Mouse (Mus musculus) monocyte, adult 5-6 weeks (primary cell): ENCODE data around the gene Zscan26. TPM values are rescaled to one million over a fixed set of nuclear protein-coding genes. Genes with fewer than 3 reads are reported as not detected.
"Not testable (repeated sequence)": the region's sequence is repeated elsewhere in the genome, so short reads cannot be mapped to it uniquely, and the experiment has no call there.

Experiments used
- ATAC-seq: fragments of 153-309, 156-312 bp; replicated peaks from 2 replicates; pipeline ENCODE4 v1.8.0; 2017; ENCODE audit warnings: mild to moderate bottlenecking; ENCODE audit not compliant: low TSS enrichment, insufficient number of reproducible peaks, severe bottlenecking, poor library complexity, low FRiP score
- total RNA-seq: library from RNA; stranded (forward); fragments of 200-1000, 200-491, 200-594 nt; gene quantifications from 3 replicates; pipeline ENCODE4 v1.2.3, GENCODE M21; 2017

Zscan26 gene
- 33.0 to 51.1 TPM (median 36.4 TPM) in 3 replicates for total RNA-seq

- peak; percentile 97 for ATAC-seq
Measured at GRCm38 (mm10) chr13:21453449-21453848, at the start of gene Zscan26. Zscan26 (minus strand) TSS chr13:21453730.

GRCm38 (mm10) chr13:21502296-21502695 is 48.8 kb upstream of the Zscan26 start:
- ATAC-seq: no peak

GRCm38 (mm10) chr13:21501182-21501581 is 47.7 kb upstream of the Zscan26 start, which contains the start of gene Gm11273:
Gm11273 (minus strand) TSS chr13:21501418.
- ATAC-seq: not testable (repeated sequence)

GRCm38 (mm10) chr13:21495080-21495479 is 41.5 kb upstream of the Zscan26 start, which contains the start of gene AK157302:
AK157302 (plus strand) TSS chr13:21495223.
- no peak for ATAC-seq

- no peak for ATAC-seq
Measured at GRCm38 (mm10) chr13:21492847-21493246, 39.3 kb upstream of the Zscan26 start.

- no peak for ATAC-seq
Measured at GRCm38 (mm10) chr13:21486881-21487280, 33.4 kb upstream of the Zscan26 start.

- peak; percentile 47; the same call in 1 of the 2 replicates for ATAC-seq
Measured at GRCm38 (mm10) chr13:21478759-21479670, 25.5 kb upstream of the Zscan26 start, which contains the start of the genes Zkscan4 and Gm10065. Zkscan4 (plus strand) TSS chr13:21478907. Gm10065 (minus strand) TSS chr13:21479441.

GRCm38 (mm10) chr13:21472427-21472826 is 18.9 kb upstream of the Zscan26 start:
- no peak for ATAC-seq

GRCm38 (mm10) chr13:21469097-21469496 is 15.6 kb upstream of the Zscan26 start:
- ATAC-seq: no peak

GRCm38 (mm10) chr13:21468061-21469019 is 14.8 kb upstream of the Zscan26 start, which contains the start of gene Nkapl:
Nkapl (minus strand) TSS chr13:21468509.
- ATAC-seq: peak; percentile 98

- ATAC-seq: no peak
Measured at GRCm38 (mm10) chr13:21467336-21467735, 13.8 kb upstream of the Zscan26 start.

- not testable (repeated sequence) for ATAC-seq
Measured at GRCm38 (mm10) chr13:21462516-21462915, 9.0 kb upstream of the Zscan26 start.

- no peak for ATAC-seq
Measured at GRCm38 (mm10) chr13:21456347-21456746, 2.8 kb upstream of the Zscan26 start.

- no peak for ATAC-seq
Measured at GRCm38 (mm10) chr13:21454133-21454532, 603 bp upstream of the Zscan26 start.

GRCm38 (mm10) chr13:21453042-21453441 is 488 bp downstream of the Zscan26 start:
- no peak for ATAC-seq

- no peak for ATAC-seq
Measured at GRCm38 (mm10) chr13:21447856-21448614, 5.5 kb downstream of the Zscan26 start.

GRCm38 (mm10) chr13:21446796-21447195 is 6.7 kb downstream of the Zscan26 start:
- 0 out of 2 replicates have a peak, but pooled peaks have one; percentile 56 for ATAC-seq

GRCm38 (mm10) chr13:21441207-21441572 is 12.3 kb downstream of the Zscan26 start:
- ATAC-seq: no peak
